Mouse (Mus musculus): ENCODE results near the gene Edem2. TPM values are rescaled to one million over a fixed set of nuclear protein-coding genes. Genes with fewer than 3 reads are reported as not detected.

Gene Edem2
- polyA plus RNA-seq, 1 experiment from 2014 or later = 37.3 TPM

DNA sequence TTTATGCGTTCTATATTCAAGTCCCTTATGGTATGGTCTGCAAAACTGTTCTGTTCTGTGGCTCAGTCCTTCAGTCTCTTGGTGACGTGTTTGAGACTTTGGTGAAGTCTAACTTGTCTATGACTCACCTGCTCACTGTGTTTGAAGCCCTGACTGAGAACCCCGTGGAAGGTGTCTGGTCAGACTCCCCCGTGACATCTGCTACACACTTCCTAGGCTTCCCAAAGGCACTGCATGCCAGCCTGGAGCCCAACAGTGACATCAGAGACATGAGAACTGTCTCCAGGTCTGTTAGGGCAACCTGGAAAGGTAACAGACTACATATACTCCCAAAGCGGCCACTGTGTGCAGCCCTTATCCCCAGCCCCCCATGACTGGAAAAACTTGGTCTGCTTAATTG, 76.7 kb downstream of the Edem2 start:
- ATAC-seq (ENCODE audit: low FRiP score) = no peak
- Histone ChIP-seq H3K4me2 (replicated peaks) (no peak overlapping the region), H3K4me1 (no peaks in the 10 kb centered on the region), H3K27me3 (no peaks in the 10 kb centered on the region), H3K9ac (no peak overlapping the region), H3K36me3 (peaks cover 89% of the 10 kb centered on the region), H3K4me3 (no peak overlapping the region), H3K9me3 (replicated peaks) (no peaks in the 10 kb centered on the region), H3K27ac (no peak overlapping the region)
- 96% methylated on average over 5 of the region's 5 CpGs for WGBS

Other genes starting within 250 kb of the Edem2 start
- 28.7 and 29.4 TPM in 2 replicates for gene Acss2, start 211.5 kb downstream of the Edem2 start, polyA plus RNA-seq (2016; fragmentation: Nextera tagmentation; extraction: Ambion mirVana)
- 39.0 and 41.1 TPM in 2 replicates for gene Ggt7, start 211.2 kb downstream of the Edem2 start, polyA plus RNA-seq (2016; fragmentation: Nextera tagmentation; extraction: Ambion mirVana)
- 17.0 and 18.3 TPM in 2 replicates for gene Gss, start 136.7 kb downstream of the Edem2 start, polyA plus RNA-seq (2016; fragmentation: Nextera tagmentation; extraction: Ambion mirVana)
- gene Myh7b, start 118.3 kb downstream of the Edem2 start, polyA plus RNA-seq (2016; fragmentation: Nextera tagmentation; extraction: Ambion mirVana) = 0.61 and 1.6 TPM in 2 replicates
- 190 and 204 TPM in 2 replicates for gene Trpc4ap, start 37.1 kb downstream of the Edem2 start, polyA plus RNA-seq (2016; fragmentation: Nextera tagmentation; extraction: Ambion mirVana)
- not detected in 2 replicates for gene Gm17581, start 6.4 kb upstream of the Edem2 start, polyA plus RNA-seq (2016; fragmentation: Nextera tagmentation; extraction: Ambion mirVana)
- 3.4 and 4.1 TPM in 2 replicates for gene Procr, start 21.6 kb upstream of the Edem2 start, polyA plus RNA-seq (2016; fragmentation: Nextera tagmentation; extraction: Ambion mirVana)
- 5.3 and 6.0 TPM in 2 replicates for gene Mmp24, start 45.9 kb upstream of the Edem2 start, polyA plus RNA-seq (2016; fragmentation: Nextera tagmentation; extraction: Ambion mirVana)
- 17.1 and 17.3 TPM in 2 replicates for gene BC029722, start 90.0 kb upstream of the Edem2 start, polyA plus RNA-seq (2016; fragmentation: Nextera tagmentation; extraction: Ambion mirVana)
- 151 and 160 TPM in 2 replicates for gene Eif6, start 97.5 kb upstream of the Edem2 start, polyA plus RNA-seq (2016; fragmentation: Nextera tagmentation; extraction: Ambion mirVana)
- 0.41 and 0.46 TPM in 2 replicates for gene Fam83c, start 105.4 kb upstream of the Edem2 start, polyA plus RNA-seq (2016; fragmentation: Nextera tagmentation; extraction: Ambion mirVana)
- gene Uqcc1, start 200.8 kb upstream of the Edem2 start, polyA plus RNA-seq (2016; fragmentation: Nextera tagmentation; extraction: Ambion mirVana) = 65.5 and 70.0 TPM in 2 replicates
- gene Gm15557, start 211.3 kb upstream of the Edem2 start, polyA plus RNA-seq (2016; fragmentation: Nextera tagmentation; extraction: Ambion mirVana) = not detected in 2 replicates
- 3.6 and 3.8 TPM in 2 replicates for gene Gdf5, start 215.9 kb upstream of the Edem2 start, polyA plus RNA-seq (2016; fragmentation: Nextera tagmentation; extraction: Ambion mirVana)
- 26.9 and 27.7 TPM in 2 replicates for gene Cep250, start 227.0 kb upstream of the Edem2 start, polyA plus RNA-seq (2016; fragmentation: Nextera tagmentation; extraction: Ambion mirVana)